ENCODE assay signal across 8 mouse cellular contexts in genomic region chr1:52008443-52008842, GRCm38 (mm10). TPM values are rescaled to one million over a fixed set of nuclear protein-coding genes. Genes with fewer than 3 reads are reported as not detected.
DNase-seq lines count a peak whose midpoint lies in the region; ATAC-seq and TF ChIP-seq lines count a peak whose summit lies in the region.

No protein-coding gene starts in this region.

- no peak for TF ChIP-seq EP300 in stomach, postnatal 0 days (optimal IDR thresholded peaks at IDR 0.05)

- H3K9me3 ChIP-seq in heart, embryonic 11.5 days (replicated peaks; ENCODE audit: control insufficient read depth, low read length) = no peaks in the 10 kb centered on the region
- no peaks in the 10 kb centered on the region for H3K9me3 ChIP-seq in limb, embryonic 10.5 days (replicated peaks)
- H3K9me3 ChIP-seq in stomach, postnatal 0 days (ENCODE audit: control insufficient read depth, low read length) = no peaks in the 10 kb centered on the region

- DNase-seq in 416B (ENCODE audit: low read depth) (peak; percentile 79), adipocyte (ENCODE audit: low spot score) (no peak)
- peak; percentile 83 for DNase-seq in T-cell, adult 2 months (ENCODE audit: low spot score)
- DNase-seq in limb, embryonic 10.5 days (ENCODE audit: low spot score) = peak; percentile 43
- peak; percentile 24 for DNase-seq in stomach, postnatal 0 days (ENCODE audit: low spot score)
- no peak for DNase-seq in cerebellum, postnatal 10 days

- H3K4me2 ChIP-seq in heart, embryonic 11.5 days = peak overlapping the region; percentile 68
- H3K4me2 ChIP-seq in stomach, postnatal 0 days (replicated peaks; ENCODE audit: low read depth) = peak overlapping the region; percentile 52

- 3% methylated on average over 11 of the region's 11 CpGs for WGBS in heart, embryonic 11.5 days (ENCODE audit: insufficient replicate concordance)
- 6% methylated on average over 11 of the region's 11 CpGs for WGBS in limb, embryonic 10.5 days
- 7% methylated on average over 11 of the region's 11 CpGs for WGBS in stomach, postnatal 0 days

- no peak overlapping the region for H3K27ac ChIP-seq in heart, embryonic 11.5 days (ENCODE audit: low read depth, low read length)
- no peak overlapping the region for H3K27ac ChIP-seq in limb, embryonic 10.5 days
- no peak overlapping the region for H3K27ac ChIP-seq in stomach, postnatal 0 days (replicated peaks)

- no peak for ATAC-seq in heart, embryonic 11.5 days (replicated peaks; ENCODE audit: insufficient number of reproducible peaks, low FRiP score, low TSS enrichment)
- ATAC-seq in megakaryocyte progenitor cell, adult 5-6 weeks (replicated peaks; ENCODE audit: poor library complexity) = peak; percentile 53
- no peak for ATAC-seq in stomach, postnatal 0 days (ENCODE audit: low FRiP score, low TSS enrichment)

- H3K4me3 ChIP-seq in heart, embryonic 11.5 days (ENCODE audit: low read depth, low read length) = peak overlapping the region; percentile 36
- H3K4me3 ChIP-seq in limb, embryonic 10.5 days = peak overlapping the region; percentile 49
- H3K4me3 ChIP-seq in stomach, postnatal 0 days (ENCODE audit: low read depth, low read length) = peak overlapping the region; percentile 31

- no peaks in the 10 kb centered on the region for H3K36me3 ChIP-seq in heart, embryonic 11.5 days (ENCODE audit: control insufficient read depth, insufficient read depth, low read length)
- H3K36me3 ChIP-seq in limb, embryonic 10.5 days = no peaks in the 10 kb centered on the region
- no peaks in the 10 kb centered on the region for H3K36me3 ChIP-seq in stomach, postnatal 0 days (ENCODE audit: control insufficient read depth, insufficient read depth, low read length)

- H3K4me1 ChIP-seq in heart, embryonic 11.5 days (ENCODE audit: control insufficient read depth, insufficient read depth, low read length) = no peaks in the 10 kb centered on the region
- peaks cover 9% of the 10 kb centered on the region; the same call in 1 of the 2 replicates for H3K4me1 ChIP-seq in limb, embryonic 10.5 days
- no peaks in the 10 kb centered on the region for H3K4me1 ChIP-seq in stomach, postnatal 0 days (replicated peaks; ENCODE audit: control insufficient read depth, insufficient read depth)

- H3K9ac ChIP-seq in heart, embryonic 11.5 days (ENCODE audit: low read depth, low read length) = peak overlapping the region; percentile 56
- H3K9ac ChIP-seq in stomach, postnatal 0 days (ENCODE audit: low read length) = peak overlapping the region; percentile 41; the same call in 1 of the 2 replicates

- TF ChIP-seq CTCF in stomach, postnatal 0 days (IDR thresholded peaks at IDR 0.05; ENCODE audit: low read depth) = no peak

- H3K27me3 ChIP-seq in heart, embryonic 11.5 days (ENCODE audit: control insufficient read depth, insufficient read depth, low read length) = no peaks in the 10 kb centered on the region
- peaks cover 7% of the 10 kb centered on the region; the same call in 1 of the 2 replicates for H3K27me3 ChIP-seq in limb, embryonic 10.5 days (ENCODE audit: low read depth, poor library complexity, severe bottlenecking)
- no peaks in the 10 kb centered on the region for H3K27me3 ChIP-seq in stomach, postnatal 0 days (ENCODE audit: control insufficient read depth, insufficient read depth, low read length)

RNA-seq across cellular contexts. Expression of gene Stat4, which starts 21.5 kb away (rescaled TPM):
- polyA plus RNA-seq in heart, embryonic 11.5 days (2014; fragmentation: Nextera tagmentation; extraction: Ambion mirVana) = 2.1 and 2.7 TPM in 2 replicates
- polyA plus RNA-seq in limb, embryonic 10.5 days (2016; fragmentation: Nextera tagmentation; extraction: Ambion mirVana) = 1.1 and 1.9 TPM in 2 replicates
- 36.2 and 42.3 TPM in 2 replicates for total RNA-seq in megakaryocyte progenitor cell, adult 5-6 weeks (2015)
- 22.0 and 25.5 TPM in 2 replicates for total RNA-seq in megakaryocyte progenitor cell, adult 5-6 weeks (2017)
- 0.46 and 0.51 TPM in 2 replicates for polyA plus RNA-seq in stomach, postnatal 0 days (2015; fragmentation: Nextera tagmentation; extraction: Ambion mirVana)

Comparison
In these comparisons a context has a peak if more than half of its experiments do, and no peak if none do; other contexts are left out.
1. DNase-seq: peak in 416B (single experiment), T-cell, adult 2 months (single experiment), limb, embryonic 10.5 days (single experiment) and stomach, postnatal 0 days (single experiment); none in adipocyte (single experiment) and cerebellum, postnatal 10 days (0 of 2).
2. Peak in every context shown above with its lines, with median percentiles within 50 percentile points of each other: H3K4me3 ChIP-seq.